13 mouse cellular contexts compared by ENCODE assay signal in the genomic region with DNA sequence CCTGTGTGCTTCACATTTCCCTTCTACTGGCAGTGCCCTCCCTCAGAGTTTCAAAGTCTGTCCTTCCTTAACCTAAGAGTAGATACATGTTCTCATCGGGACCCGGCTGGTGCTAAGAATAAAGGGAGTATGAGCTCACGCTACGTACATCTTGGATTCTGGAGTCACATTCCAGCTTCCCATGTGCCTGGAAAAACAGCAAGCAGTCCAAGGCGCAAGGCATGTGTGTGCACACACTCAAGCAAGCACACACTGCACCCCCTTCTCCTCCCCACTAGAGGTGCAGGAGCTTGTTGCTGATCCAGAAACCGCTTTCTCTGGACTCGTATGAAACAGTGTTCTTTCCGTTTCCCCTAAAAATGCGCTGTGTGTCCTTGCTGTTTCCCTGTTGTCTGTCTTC. TPM values are rescaled to one million over a fixed set of nuclear protein-coding genes. Genes with fewer than 3 reads are reported as not detected.
DNase-seq lines count a peak whose midpoint lies in the region; ATAC-seq and TF ChIP-seq lines count a peak whose summit lies in the region.
"Had no signal": no experiment of that assay in that cellular context is flagged by ENCODE, and none has a peak within 500 bp of the region (broad histone marks: within the 10 kb centered on the region; RNA-seq: fewer than 3 reads in every experiment).

No protein-coding gene starts in this region.

- H3K4me2 ChIP-seq in lung, embryonic 14.5 days, result no peak overlapping the region
- no peak overlapping the region for H3K4me2 ChIP-seq in intestine, embryonic 14.5 days (ENCODE audit: low read length)
- no peak overlapping the region for H3K4me2 ChIP-seq in forebrain, embryonic 14.5 days (ENCODE audit: low read length)
- H3K4me2 ChIP-seq: neural tube, embryonic 13.5 days had no signal

- H3K9me3 ChIP-seq in lung, embryonic 14.5 days (ENCODE audit: low read depth, low read length), result no peaks in the 10 kb centered on the region
- H3K9me3 ChIP-seq in heart, embryonic 10.5 days, result no peaks in the 10 kb centered on the region
- H3K9me3 ChIP-seq in intestine, embryonic 14.5 days (ENCODE audit: control insufficient read depth, low read length), result no peaks in the 10 kb centered on the region
- no peaks in the 10 kb centered on the region for H3K9me3 ChIP-seq in forebrain, embryonic 14.5 days (replicated peaks; ENCODE audit: control insufficient read depth, low read length)
- H3K9me3 ChIP-seq: megakaryocyte, embryonic 14.5 days; neural tube, embryonic 13.5 days had no signal

- H3K4me3 ChIP-seq in lung, embryonic 14.5 days (ENCODE audit: low read depth, low read length), result no peak overlapping the region
- H3K4me3 ChIP-seq in heart, embryonic 10.5 days, result no peak overlapping the region
- H3K4me3 ChIP-seq in intestine, embryonic 14.5 days (ENCODE audit: low read depth, low read length), result no peak overlapping the region
- H3K4me3 ChIP-seq in forebrain, embryonic 14.5 days (ENCODE audit: low read depth, low read length), result no peak overlapping the region
- H3K4me3 ChIP-seq: megakaryocyte, embryonic 14.5 days; neural tube, embryonic 13.5 days had no signal

- no peak; the same call in 1 of the 2 replicates for ATAC-seq in lung, embryonic 14.5 days (ENCODE audit: insufficient read depth)
- ATAC-seq in intestine, embryonic 14.5 days (replicated peaks; ENCODE audit: low FRiP score, low TSS enrichment, low read depth), result no peak
- no peak for ATAC-seq in forebrain, embryonic 14.5 days
- ATAC-seq: inflammation-experienced regulatory T-cells, adult 6 months had no signal

- no peak overlapping the region for H3K27ac ChIP-seq in lung, embryonic 14.5 days (ENCODE audit: low read depth)
- peak overlapping the region; percentile 72; the same call in 1 of the 2 replicates for H3K27ac ChIP-seq in heart, embryonic 10.5 days
- H3K27ac ChIP-seq in intestine, embryonic 14.5 days (ENCODE audit: low read depth), result no peak overlapping the region
- no peak overlapping the region for H3K27ac ChIP-seq in forebrain, embryonic 14.5 days (ENCODE audit: low read depth, low read length)
- H3K27ac ChIP-seq: neural tube, embryonic 13.5 days had no signal

- H3K27me3 ChIP-seq in lung, embryonic 14.5 days (ENCODE audit: insufficient read depth, low read length), result no peaks in the 10 kb centered on the region
- no peaks in the 10 kb centered on the region for H3K27me3 ChIP-seq in heart, embryonic 10.5 days (ENCODE audit: insufficient read depth, poor library complexity, severe bottlenecking)
- no peaks in the 10 kb centered on the region for H3K27me3 ChIP-seq in intestine, embryonic 14.5 days (replicated peaks; ENCODE audit: control insufficient read depth, insufficient read depth, low read length)
- H3K27me3 ChIP-seq in forebrain, embryonic 14.5 days (replicated peaks; ENCODE audit: control insufficient read depth, insufficient read depth, low read length), result no peaks in the 10 kb centered on the region
- H3K27me3 ChIP-seq: neural tube, embryonic 13.5 days had no signal

- no peaks in the 10 kb centered on the region for H3K36me3 ChIP-seq in lung, embryonic 14.5 days (ENCODE audit: insufficient read depth)
- H3K36me3 ChIP-seq in heart, embryonic 10.5 days, result peaks cover 10% of the 10 kb centered on the region; the same call in 1 of the 2 replicates
- H3K36me3 ChIP-seq in intestine, embryonic 14.5 days (ENCODE audit: control insufficient read depth, insufficient read depth, low read length), result no peaks in the 10 kb centered on the region
- 0 out of 2 replicates have a peak, but pooled peaks cover 9% of the 10 kb centered on the region for H3K36me3 ChIP-seq in forebrain, embryonic 14.5 days (ENCODE audit: control insufficient read depth, insufficient read depth, low read length)

- peak; percentile 27 for DNase-seq in lung, embryonic 14.5 days
- no peak for DNase-seq in lung, postnatal 25 days (ENCODE audit: low spot score)
- DNase-seq in heart, embryonic 10.5 days (ENCODE audit: low spot score), result peak; percentile 78
- DNase-seq in intestine, embryonic 14.5 days (ENCODE audit: low spot score), result peak; percentile 61
- peak; percentile 58 to 61 for DNase-seq in right cerebral cortex, postnatal 36 days (ENCODE audit: low spot score in 2 of 2)
- no peak for DNase-seq in adrenal gland, adult 18-20 months (ENCODE audit: low spot score in 2 of 2)
- no peak for DNase-seq in forebrain, embryonic 14.5 days (ENCODE audit: low spot score)
- no peak for DNase-seq in embryo, embryonic 9.5 days (ENCODE audit: extremely low spot score)
- DNase-seq: adrenal gland, adult 8-10 months; embryo, embryonic 11 days had no signal

- H3K9ac ChIP-seq in lung, embryonic 14.5 days, result no peak overlapping the region
- H3K9ac ChIP-seq in intestine, embryonic 14.5 days (ENCODE audit: low read length), result no peak overlapping the region
- no peak overlapping the region for H3K9ac ChIP-seq in forebrain, embryonic 14.5 days (ENCODE audit: low read length)
- H3K9ac ChIP-seq: neural tube, embryonic 13.5 days had no signal

- no peaks in the 10 kb centered on the region for H3K4me1 ChIP-seq in lung, embryonic 14.5 days (ENCODE audit: insufficient read depth)
- H3K4me1 ChIP-seq in heart, embryonic 10.5 days, result peaks cover 60% of the 10 kb centered on the region
- H3K4me1 ChIP-seq in intestine, embryonic 14.5 days (replicated peaks; ENCODE audit: control insufficient read depth, insufficient read depth, low read length), result peaks cover 14% of the 10 kb centered on the region
- no peaks in the 10 kb centered on the region for H3K4me1 ChIP-seq in forebrain, embryonic 14.5 days (ENCODE audit: control insufficient read depth, insufficient read depth, low read length)

- peak; percentile 36 for TF ChIP-seq CTCF in lung, embryonic 14.5 days (IDR thresholded peaks at IDR 0.05; ENCODE audit: low read depth)

- 48% methylated on average over 9 of the region's 9 CpGs for WGBS in lung, embryonic 14.5 days
- WGBS in heart, embryonic 10.5 days, result 50% methylated on average over 9 of the region's 9 CpGs
- 50% methylated on average over 9 of the region's 9 CpGs for WGBS in intestine, embryonic 14.5 days
- WGBS in forebrain, embryonic 14.5 days, result 88% methylated on average over 9 of the region's 9 CpGs

RNA-seq across cellular contexts. Expression of gene Pdlim1, which starts 31.3 kb away (rescaled TPM):
- 130 and 135 TPM in 2 replicates for polyA plus RNA-seq in lung, embryonic 14.5 days (2014; fragmentation: Nextera tagmentation; extraction: Ambion mirVana)
- 262 and 337 TPM in 2 replicates for polyA plus RNA-seq in heart, embryonic 10.5 days (2016; fragmentation: Nextera tagmentation; extraction: Ambion mirVana)
- 192 and 200 TPM in 2 replicates for polyA plus RNA-seq in intestine, embryonic 14.5 days (2014; fragmentation: Nextera tagmentation; extraction: Ambion mirVana)
- total RNA-seq in adrenal gland, adult 18-20 months (2021), result 10 to 100 TPM; 19.0 to 22.4 TPM
- 20.1 and 30.1 TPM in 2 replicates for polyA plus RNA-seq in forebrain, embryonic 14.5 days (2014; fragmentation: Nextera tagmentation; extraction: Ambion mirVana)

Comparison
In these comparisons a context has a peak if more than half of its experiments do, and no peak if none do; other contexts are left out.
1. DNase-seq: peak in lung, embryonic 14.5 days (single experiment), heart, embryonic 10.5 days (single experiment), intestine, embryonic 14.5 days (single experiment) and right cerebral cortex, postnatal 36 days (2 of 2); none in lung, postnatal 25 days (single experiment), adrenal gland, adult 18-20 months (0 of 2), forebrain, embryonic 14.5 days (single experiment) and embryo, embryonic 9.5 days (single experiment).